Mouse (Mus musculus): ENCODE data around the gene Wwox.

DNA sequence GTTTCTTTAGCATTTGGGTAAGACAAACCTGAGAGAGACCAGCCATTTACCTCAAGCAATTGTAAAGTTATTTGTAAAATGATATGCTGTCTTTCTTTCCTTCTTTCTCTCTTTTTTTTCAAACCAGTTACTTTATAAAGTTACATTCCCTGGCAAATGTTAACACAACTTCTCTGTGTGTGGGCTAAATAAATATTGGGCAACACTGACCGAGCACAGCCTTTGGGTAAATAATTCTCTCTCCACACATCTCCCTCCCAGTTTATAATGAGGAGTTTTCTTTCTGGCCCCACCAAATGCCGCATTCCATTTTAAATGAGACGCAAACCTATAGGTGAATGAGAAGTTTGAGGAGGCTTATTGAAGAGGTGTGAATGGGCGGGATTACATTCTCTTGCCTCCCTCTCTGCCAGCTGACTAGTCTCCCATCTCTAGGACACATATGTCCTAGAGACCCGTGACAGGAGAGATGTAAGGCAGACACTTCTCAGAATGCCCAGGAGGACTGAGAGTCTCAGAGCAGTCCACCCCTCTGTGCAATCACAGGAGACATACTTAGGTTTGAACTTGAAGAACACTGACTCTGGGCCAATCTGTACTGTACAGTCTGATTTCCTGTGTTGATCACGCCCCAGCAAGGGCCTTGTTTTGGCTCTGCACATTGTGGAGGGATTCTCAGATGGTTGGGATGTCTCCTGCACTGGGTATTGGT lies 116.2 kb downstream of the Wwox start:
- no peak for TF ChIP-seq CTCF (IDR thresholded peaks at IDR 0.05; ENCODE audit: control insufficient read depth, insufficient read depth, insufficient replicate concordance, low read depth, low read length)
- TF ChIP-seq POLR2A (IDR thresholded peaks at IDR 0.05; ENCODE audit: control insufficient read depth, low read depth, low read length) = no peak
